Mouse (Mus musculus) cerebellum, adult 2 months (tissue): ENCODE results near the gene Vps16. TPM values are rescaled to one million over a fixed set of nuclear protein-coding genes. Genes with fewer than 3 reads are reported as not detected.

Experiments
- DNase-seq, 2 experiments: peaks; one replicate each; pipeline ENCODE4 v3.0.0; 2021
- H3K27ac ChIP-seq: fragments of 200-500 bp; 2 replicates; pipeline ENCODE4 v1.5.1; 2012; ENCODE audit warnings: low read length, control low read depth, inconsistent platforms; ENCODE audit not compliant: insufficient read depth
- H3K27me3 ChIP-seq: fragments of 200-500 bp; 2 replicates; pipeline ENCODE4 v1.6.1; 2012; ENCODE audit warnings: inconsistent platforms, mild to moderate bottlenecking, low read length, moderate library complexity; ENCODE audit not compliant: control insufficient read depth, insufficient read depth
- H3K4me1 ChIP-seq: fragments of 200-500 bp; 2 replicates; pipeline ENCODE4 v1.6.1; 2011; ENCODE audit warnings: low read length; ENCODE audit not compliant: control insufficient read depth, insufficient read depth
- H3K4me3 ChIP-seq: fragments of 200-500 bp; replicated peaks from 2 replicates; pipeline ENCODE3; 2011; ENCODE audit warnings: mild to moderate bottlenecking, low read depth, low read length, control low read depth; ENCODE audit not compliant: insufficient read depth
- CTCF ChIP-seq: fragments of 200-500 bp; IDR thresholded peaks from 2 replicates; pipeline ENCODE4 v1.5.1; 2011; ENCODE audit warnings: low read depth, mild to moderate bottlenecking, control low read depth, low read length, moderate library complexity, borderline replicate concordance; ENCODE audit not compliant: insufficient read depth
- POLR2A ChIP-seq: fragments of 200-500 bp; IDR thresholded peaks from 2 replicates; pipeline ENCODE4 v1.6.1; 2011; ENCODE audit warnings: low read length, control low read depth, borderline replicate concordance; ENCODE audit not compliant: insufficient read depth
- WGBS: fragments of 180-500 bp; shearing (Covaris S2); methylation state at CpG from one replicate; pipeline ENCODE4 v1.1.7; 2018; 5-methylcytosine and 5-hydroxymethylcytosine counted together
- polyA plus RNA-seq: library from polyadenylated mRNA; depleted of rRNA; stranded (reverse); fragments of >200 nt; gene quantifications from 2 replicates; pipeline ENCODE4 v1.2.3, GENCODE M21; 2012

Gene Vps16
- polyA plus RNA-seq, 1 experiment, result 120 TPM

DNA sequence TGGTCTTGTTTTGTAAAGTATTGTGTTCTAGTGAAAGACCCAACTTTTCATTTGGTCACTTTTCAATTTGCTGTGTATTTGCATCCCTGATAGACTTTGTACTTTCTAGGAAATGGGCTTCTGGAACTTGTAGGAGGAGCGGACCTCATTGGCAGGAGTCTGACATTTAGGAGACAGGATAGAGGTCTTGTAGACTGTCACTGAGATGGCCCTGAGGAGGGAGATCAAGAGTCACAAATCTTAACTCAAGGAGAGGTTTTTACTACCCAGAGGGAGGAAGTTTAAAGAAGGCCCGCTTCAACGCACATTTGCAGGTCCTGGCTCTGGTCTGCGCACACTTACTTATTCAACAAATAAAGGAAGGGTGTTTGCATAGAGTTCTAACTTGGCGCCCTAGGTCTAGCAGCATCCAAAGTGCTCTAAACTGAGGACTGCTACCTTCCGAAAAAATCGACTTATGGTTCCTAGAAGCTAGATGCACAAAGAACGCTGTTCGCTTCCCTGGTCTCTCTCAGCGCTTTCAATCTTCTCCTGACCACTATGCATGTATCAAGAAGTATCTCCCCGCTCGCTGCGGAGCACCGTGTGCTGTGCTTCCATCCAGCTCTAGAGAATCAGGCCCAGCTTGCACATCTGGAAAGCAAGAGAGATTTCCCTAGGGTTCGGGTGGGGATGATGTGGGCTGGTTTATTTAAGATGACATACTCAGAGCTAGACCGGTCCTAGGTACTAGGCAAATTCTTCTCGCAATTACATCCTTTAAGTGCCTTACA is 25.1 kb downstream of the Vps16 start:
- DNase-seq, result no peak
- 19% methylated on average over 17 of the region's 17 CpGs for WGBS
- Histone ChIP-seq H3K4me1 (peaks cover 8% of the 10 kb centered on the region), H3K27me3 (no peaks in the 10 kb centered on the region), H3K4me3 (peak overlapping the region; percentile 72), H3K27ac (no peak overlapping the region)
- TF ChIP-seq CTCF (no peak), POLR2A (no peak)

DNA sequence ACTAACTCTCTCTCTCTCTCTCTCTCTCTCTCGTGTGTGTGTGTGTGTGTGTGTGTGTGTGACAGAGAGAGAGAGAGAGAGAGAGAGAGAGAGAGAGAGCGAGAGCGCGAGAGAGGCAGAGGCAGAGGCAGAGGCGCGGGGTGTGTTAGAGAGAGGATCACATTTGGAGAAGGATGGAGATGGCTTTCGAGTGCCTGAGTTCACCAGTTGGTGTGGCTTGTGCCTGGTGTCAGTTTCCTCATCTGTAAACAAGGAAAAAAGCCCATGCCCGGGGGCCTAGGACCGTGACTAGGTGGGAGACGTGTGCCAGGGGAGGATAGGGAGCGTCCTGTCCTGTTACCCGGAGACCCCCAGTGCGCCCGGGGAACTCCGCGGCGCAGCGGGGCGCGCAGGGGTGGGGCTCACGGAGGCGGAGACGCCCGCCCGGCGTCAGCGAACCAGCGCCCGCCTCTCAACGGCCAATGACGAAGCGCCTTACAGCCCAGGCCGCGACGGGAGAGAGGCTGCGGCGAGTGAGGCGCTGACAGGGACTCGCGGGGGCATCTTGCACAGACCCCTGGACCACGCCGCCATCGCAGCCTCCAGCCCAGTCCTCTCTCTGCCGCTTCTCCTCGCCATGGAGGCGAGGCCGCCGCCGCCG is 25.8 kb downstream of the Vps16 start, which contains the start of gene Ptpra:
Ptpra (plus strand) TSS at position 485 of the 640 bp plus-strand sequence.
- peak within 1 kb of the TSS; percentile 72 for H3K4me3 ChIP-seq
- H3K4me1 ChIP-seq, result peaks cover 8% of the 10 kb centered on the region
- H3K27me3 ChIP-seq, result no peaks in the 10 kb centered on the region
- peak; percentile 90 to 95 for DNase-seq
- TF ChIP-seq CTCF (no peak), POLR2A (peak; percentile 96)
- under 1% methylated on average over 49 of the region's 50 CpGs for WGBS
- peak within 1 kb of the TSS; percentile 86 for H3K27ac ChIP-seq

DNA sequence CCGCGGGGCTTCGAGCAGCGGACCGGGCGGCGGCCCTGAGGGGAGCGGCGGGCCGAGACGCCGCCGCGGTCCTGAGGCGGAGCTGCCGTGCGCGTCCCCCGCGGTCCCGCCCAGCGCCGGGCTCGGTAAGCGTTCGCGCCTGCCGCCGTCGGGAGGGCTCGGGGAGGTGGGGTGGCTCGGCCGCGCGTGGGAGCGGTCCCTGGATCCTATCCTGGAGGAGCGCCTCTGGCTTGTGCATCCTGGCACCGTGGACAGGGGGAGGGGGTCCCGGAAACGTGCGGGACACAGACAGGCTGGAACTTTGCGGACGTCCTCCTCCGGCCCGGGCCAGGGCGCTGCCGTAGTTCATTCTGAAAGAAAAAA is 26.3 kb downstream of the Vps16 start:
- H3K4me1 ChIP-seq, result peaks cover 13% of the 10 kb centered on the region
- TF ChIP-seq CTCF (no peak), POLR2A (no peak)
- peak in 1 of 2 experiments; percentile 79 for DNase-seq
- peak overlapping the region; percentile 72 for H3K4me3 ChIP-seq
- WGBS, result 2% methylated on average over 47 of the region's 47 CpGs
- H3K27ac ChIP-seq, result peak overlapping the region; percentile 86
- H3K27me3 ChIP-seq, result no peaks in the 10 kb centered on the region

DNA sequence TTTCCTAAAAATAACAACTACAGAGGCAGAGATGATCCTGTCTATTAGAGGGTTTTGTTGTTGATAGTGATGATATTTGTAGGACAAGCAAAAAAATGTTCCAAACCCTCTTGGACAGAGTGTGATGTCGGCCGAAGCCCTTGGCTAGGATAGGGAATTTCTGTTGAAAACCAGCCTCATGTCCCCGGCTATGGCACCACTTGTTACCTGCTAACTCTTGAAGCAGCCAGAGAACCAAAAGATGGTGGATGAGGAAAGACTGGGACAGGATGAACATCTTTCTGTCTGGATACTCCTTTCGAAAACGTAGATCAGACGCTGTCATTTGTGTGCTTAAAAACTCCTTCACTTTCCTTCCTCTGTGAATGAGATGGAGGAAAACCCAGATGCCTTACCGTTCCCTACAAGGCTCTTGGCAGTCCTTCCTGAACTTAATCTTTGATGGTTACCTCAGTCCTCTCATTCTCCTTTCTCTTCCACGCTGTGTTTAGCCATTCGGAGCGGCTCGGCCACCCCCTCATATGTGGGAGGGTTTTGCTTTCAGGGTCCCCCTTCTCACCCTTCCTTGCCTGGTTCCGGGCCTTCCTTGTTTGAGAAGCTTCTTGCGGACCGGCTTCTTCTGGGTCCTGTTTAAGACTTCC is 27.1 kb downstream of the Vps16 start:
- TF ChIP-seq CTCF (no peak), POLR2A (no peak)
- peaks cover 13% of the 10 kb centered on the region for H3K4me1 ChIP-seq
- DNase-seq, result no peak
- no peak overlapping the region for H3K27ac ChIP-seq
- no peaks in the 10 kb centered on the region for H3K27me3 ChIP-seq
- 26% methylated on average over 14 of the region's 14 CpGs for WGBS
- H3K4me3 ChIP-seq, result peak overlapping the region; percentile 72

DNA sequence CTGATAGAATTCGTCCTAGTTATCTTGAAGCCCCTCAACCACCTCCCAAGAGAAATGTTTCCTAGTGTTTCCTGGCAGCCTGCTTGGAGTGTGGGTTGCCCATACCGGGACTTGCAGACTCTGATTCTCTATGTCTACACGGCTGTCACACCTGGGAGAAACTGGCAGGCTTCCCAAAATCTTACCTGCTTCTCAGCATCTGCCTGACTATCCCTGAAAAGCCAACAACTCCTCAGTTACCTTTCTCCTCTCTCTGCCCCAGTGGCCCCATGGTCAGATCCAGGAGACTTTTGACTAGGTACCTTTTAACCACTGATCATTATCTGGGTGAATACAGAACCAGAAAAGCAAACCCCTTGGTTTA is 27.6 kb downstream of the Vps16 start:
- Histone ChIP-seq H3K4me1 (peaks cover 13% of the 10 kb centered on the region), H3K4me3 (peak overlapping the region; percentile 72), H3K27ac (no peak overlapping the region), H3K27me3 (no peaks in the 10 kb centered on the region)
- TF ChIP-seq POLR2A (no peak), CTCF (no peak)
- peak in 1 of 2 experiments; percentile 23 for DNase-seq
- WGBS, result 9% methylated on average over 3 of the region's 3 CpGs

DNA sequence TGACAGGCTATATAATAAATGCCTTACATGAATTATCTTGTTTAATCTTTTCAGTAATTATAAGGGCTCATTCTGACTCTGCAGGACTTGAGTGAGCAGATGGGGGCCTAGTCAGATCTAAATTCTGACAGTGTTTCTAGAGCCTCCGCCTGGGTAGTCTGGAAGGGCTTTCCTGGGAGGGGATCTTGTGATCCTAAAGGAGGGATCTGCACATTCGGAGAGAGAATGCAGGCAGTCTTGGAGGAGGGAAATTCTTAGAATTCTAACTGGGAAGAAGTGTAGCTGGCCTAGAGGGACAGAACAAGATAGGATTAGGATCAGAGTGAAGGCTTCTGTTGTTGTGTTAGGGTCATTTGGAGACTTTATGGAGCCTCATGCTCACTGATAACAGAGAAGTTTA is 28.1 kb downstream of the Vps16 start:
- 23% methylated on average over 2 of the region's 2 CpGs for WGBS
- Histone ChIP-seq H3K27ac (no peak overlapping the region), H3K4me1 (peaks cover 13% of the 10 kb centered on the region), H3K27me3 (no peaks in the 10 kb centered on the region), H3K4me3 (no peak overlapping the region)
- no peak for DNase-seq
- TF ChIP-seq CTCF, result no peak
- TF ChIP-seq POLR2A, result no peak

DNA sequence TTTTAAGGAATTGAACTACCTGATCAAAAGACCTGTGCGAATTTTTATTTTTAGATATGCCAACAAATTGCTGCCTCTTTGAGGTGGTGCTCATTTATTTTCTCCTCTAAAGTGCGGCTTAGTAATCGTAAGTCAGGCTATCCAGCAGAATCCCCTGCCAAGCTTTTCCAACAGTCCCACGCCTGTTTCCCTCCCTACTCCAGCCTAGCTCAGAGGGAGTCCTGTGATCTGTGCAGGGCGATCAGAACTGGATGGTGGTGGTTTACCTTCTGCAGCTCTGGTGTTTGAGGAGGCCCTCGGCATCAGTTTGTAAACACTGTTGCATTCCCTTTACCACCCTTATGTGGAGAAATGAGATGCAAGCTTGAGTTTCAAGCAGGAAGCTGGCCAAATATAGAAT is 29.3 kb downstream of the Vps16 start:
- Histone ChIP-seq H3K4me1 (peaks cover 16% of the 10 kb centered on the region), H3K27me3 (no peaks in the 10 kb centered on the region), H3K4me3 (no peak overlapping the region), H3K27ac (peak overlapping the region; percentile 34; the same call in 1 of the 2 replicates)
- WGBS, result 18% methylated on average over 6 of the region's 6 CpGs
- TF ChIP-seq CTCF (no peak), POLR2A (no peak)
- DNase-seq, result peak in 1 of 2 experiments; percentile 21
